ENCODE assay signal across 21 mouse cellular contexts in the genomic region with DNA sequence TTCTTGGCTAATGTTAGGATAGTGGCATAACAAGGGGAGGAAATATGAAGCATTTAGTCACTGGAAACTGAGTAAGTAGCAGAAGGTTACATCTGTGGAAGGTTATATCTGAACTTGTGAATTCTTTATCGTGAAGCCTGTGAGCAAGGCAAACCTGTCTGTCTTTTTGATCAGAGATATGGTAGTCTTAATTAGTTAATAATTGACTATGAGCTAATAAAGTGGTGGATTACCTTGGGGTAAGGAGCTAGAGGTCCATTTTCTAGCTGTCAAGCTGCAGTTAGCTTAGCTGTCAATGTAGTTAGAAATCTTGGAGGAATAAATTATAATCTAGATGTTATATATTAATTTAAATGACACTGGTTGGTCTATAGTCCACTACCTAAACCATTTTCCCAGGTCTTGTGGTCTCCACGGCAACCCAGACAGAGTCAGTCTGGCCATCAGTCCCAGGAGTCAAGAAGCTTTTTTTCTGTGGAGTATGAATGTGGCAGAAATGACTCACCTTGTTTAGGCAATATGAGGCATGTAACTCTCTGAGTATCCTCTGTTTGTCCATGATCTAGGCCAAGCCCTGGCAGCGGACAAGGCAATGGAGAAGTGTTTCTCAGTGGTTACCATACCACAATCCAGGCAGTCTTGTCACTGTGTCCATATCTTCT.
"Had no signal": no experiment of that assay in that cellular context is flagged by ENCODE, and none has a peak within 500 bp of the region (broad histone marks: within the 10 kb centered on the region; RNA-seq: fewer than 3 reads in every experiment).

No protein-coding gene starts in this region.

- H3K9me3 ChIP-seq: limb, embryonic 12.5 days; liver, embryonic 13.5 days; lung, embryonic 15.5 days; megakaryocyte, embryonic 14.5 days; midbrain, embryonic 15.5 days; neural tube, embryonic 12.5 days had no signal

- H3K4me1 ChIP-seq: limb, embryonic 12.5 days; liver, embryonic 13.5 days; lung, embryonic 15.5 days; megakaryocyte, embryonic 14.5 days; midbrain, embryonic 15.5 days; neural tube, embryonic 12.5 days had no signal

- H3K4me2 ChIP-seq: limb, embryonic 12.5 days; liver, embryonic 13.5 days; lung, embryonic 15.5 days; midbrain, embryonic 11.5 days; midbrain, embryonic 15.5 days; neural tube, embryonic 12.5 days had no signal

- H3K4me3 ChIP-seq: limb, embryonic 12.5 days; liver, embryonic 13.5 days; lung, embryonic 15.5 days; megakaryocyte, embryonic 14.5 days; midbrain, embryonic 15.5 days; neural tube, embryonic 12.5 days had no signal

- H3K27ac ChIP-seq: limb, embryonic 12.5 days; liver, embryonic 13.5 days; lung, embryonic 15.5 days; macrophage; midbrain, embryonic 15.5 days; neural tube, embryonic 12.5 days had no signal

- H3K27me3 ChIP-seq: limb, embryonic 12.5 days; liver, embryonic 13.5 days; lung, embryonic 15.5 days; megakaryocyte, embryonic 14.5 days; midbrain, embryonic 15.5 days; neural tube, embryonic 12.5 days had no signal

- ATAC-seq: inflammation-experienced regulatory T-cells, adult 6 months; liver, postnatal 0 days; midbrain, embryonic 15.5 days had no signal

- H3K36me3 ChIP-seq: limb, embryonic 12.5 days; liver, embryonic 13.5 days; lung, embryonic 15.5 days; midbrain, embryonic 15.5 days; neural tube, embryonic 12.5 days had no signal

- H3K9ac ChIP-seq: limb, embryonic 12.5 days; liver, embryonic 13.5 days; liver, postnatal 0 days; lung, embryonic 15.5 days; midbrain, embryonic 15.5 days; neural tube, embryonic 12.5 days had no signal

- DNase-seq: kidney, adult 2 months; kidney, postnatal 25 days; layer of hippocampus, adult 9-11 months; layer of hippocampus, postnatal 36 days; liver; liver, embryonic 13.5 days; liver, postnatal 0 days; lung, postnatal 14 days; retina, postnatal 1 day; right cerebral cortex, postnatal 4 days; spleen, adult 18-20 months; thymus, adult 18-20 months; thymus, postnatal 14 days had no signal
